ENCODE assay signal across 9 mouse cellular contexts in the genomic region with DNA sequence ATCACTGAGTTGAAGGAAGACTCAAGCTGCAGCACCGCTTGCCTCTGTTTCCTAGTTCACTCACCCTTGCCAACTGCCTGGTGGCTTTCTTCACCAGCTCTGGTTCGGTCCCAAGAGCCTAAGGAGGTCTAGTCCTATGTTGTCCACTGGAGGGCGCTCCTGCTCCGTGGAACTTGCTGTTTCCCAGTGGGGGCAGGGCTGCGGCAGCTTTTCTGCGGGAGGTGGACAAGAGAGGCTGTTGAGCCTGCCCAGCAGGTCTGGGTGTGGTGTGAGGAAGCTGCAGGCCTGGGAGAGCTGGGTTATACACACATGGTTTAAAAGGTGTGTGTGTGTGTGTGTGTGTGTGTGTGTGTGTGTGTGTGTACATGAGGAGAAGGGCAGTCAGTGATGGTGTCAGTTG. TPM values are rescaled to one million over a fixed set of nuclear protein-coding genes. Genes with fewer than 3 reads are reported as not detected.
DNase-seq lines count a peak whose midpoint lies in the region; ATAC-seq and TF ChIP-seq lines count a peak whose summit lies in the region.
"Had no signal": no experiment of that assay in that cellular context is flagged by ENCODE, and none has a peak within 500 bp of the region (broad histone marks: within the 10 kb centered on the region; RNA-seq: fewer than 3 reads in every experiment).

No protein-coding gene starts in this region.

- no peaks in the 10 kb centered on the region for H3K9me3 ChIP-seq in heart, embryonic 10.5 days
- H3K9me3 ChIP-seq in kidney, embryonic 16.5 days (ENCODE audit: low read length): no peaks in the 10 kb centered on the region
- H3K9me3 ChIP-seq: limb, embryonic 13.5 days had no signal

- peak; percentile 18; the same call in 1 of the 2 replicates for ATAC-seq in kidney, embryonic 16.5 days (ENCODE audit: low FRiP score, low TSS enrichment)

- TF ChIP-seq CTCF in C2C12 (IDR thresholded peaks at IDR 0.05; ENCODE audit: control insufficient read depth, insufficient read depth, insufficient read length): peak; percentile 96

- no peaks in the 10 kb centered on the region for H3K79me2 ChIP-seq in C2C12 (ENCODE audit: control insufficient read depth, insufficient read depth)

- peaks cover 17% of the 10 kb centered on the region for H3K4me1 ChIP-seq in heart, embryonic 10.5 days
- peaks cover 11% of the 10 kb centered on the region for H3K4me1 ChIP-seq in kidney, embryonic 16.5 days (ENCODE audit: insufficient read depth, low read length)

- H3K4me2 ChIP-seq in kidney, embryonic 16.5 days (replicated peaks; ENCODE audit: low read depth, low read length): no peak overlapping the region
- H3K4me2 ChIP-seq: limb, embryonic 13.5 days had no signal

- H3ac ChIP-seq in C2C12 (ENCODE audit: control insufficient read depth, insufficient read length, low read depth): no peak overlapping the region

- WGBS in heart, embryonic 10.5 days: 6% methylated on average over 6 of the region's 6 CpGs
- 5% methylated on average over 6 of the region's 6 CpGs for WGBS in kidney, embryonic 16.5 days

- H3K36me3 ChIP-seq in C2C12 (ENCODE audit: control insufficient read depth, insufficient read depth): no peaks in the 10 kb centered on the region
- no peaks in the 10 kb centered on the region for H3K36me3 ChIP-seq in heart, embryonic 10.5 days
- H3K36me3 ChIP-seq in kidney, embryonic 16.5 days (ENCODE audit: insufficient read depth, low read length): no peaks in the 10 kb centered on the region
- H3K36me3 ChIP-seq: limb, embryonic 13.5 days had no signal

- DNase-seq in adrenal gland, adult (ENCODE audit: inconsistent age in 2 of 2, low spot score in 1 of 2): peak; percentile 86 to 95
- DNase-seq in embryo, embryonic 10.5 days (ENCODE audit: low spot score): peak; percentile 85
- peak; percentile 89 for DNase-seq in heart, embryonic 10.5 days (ENCODE audit: low spot score)
- peak; percentile 93 to 95 for DNase-seq in lung, adult 18-20 months
- peak; percentile 84 for DNase-seq in retina, embryonic 14.5 days (ENCODE audit: low spot score)
- DNase-seq in thymus, postnatal 25 days: peak; percentile 57

- H3K27me3 ChIP-seq in C2C12 (ENCODE audit: control insufficient read depth, insufficient read depth, insufficient read length): no peaks in the 10 kb centered on the region
- H3K27me3 ChIP-seq in heart, embryonic 10.5 days (ENCODE audit: insufficient read depth, poor library complexity, severe bottlenecking): peaks cover 6% of the 10 kb centered on the region
- no peaks in the 10 kb centered on the region for H3K27me3 ChIP-seq in kidney, embryonic 16.5 days (ENCODE audit: insufficient read depth, low read length)
- H3K27me3 ChIP-seq: limb, embryonic 13.5 days had no signal

- H3K27ac ChIP-seq in heart, embryonic 10.5 days: no peak overlapping the region
- no peak overlapping the region for H3K27ac ChIP-seq in kidney, embryonic 16.5 days (ENCODE audit: low read length)
- H3K27ac ChIP-seq: limb, embryonic 13.5 days had no signal

- H3K79me3 ChIP-seq in C2C12 (ENCODE audit: low read depth): no peaks in the 10 kb centered on the region

- H3K4me3 ChIP-seq in C2C12 (ENCODE audit: insufficient read depth, poor library complexity, severe bottlenecking): no peak overlapping the region
- H3K4me3 ChIP-seq in heart, embryonic 10.5 days: no peak overlapping the region
- no peak overlapping the region for H3K4me3 ChIP-seq in kidney, embryonic 16.5 days (ENCODE audit: low read length)
- H3K4me3 ChIP-seq: limb, embryonic 13.5 days had no signal

- no peak overlapping the region for H3K9ac ChIP-seq in kidney, embryonic 16.5 days (replicated peaks; ENCODE audit: low read length)
- H3K9ac ChIP-seq: limb, embryonic 13.5 days had no signal

TF ChIP-seq in C2C12, 6 proteins besides CTCF, POLR2A, EP300 and RAD21:
- TF ChIP-seq CEBPB (IDR thresholded peaks at IDR 0.05; ENCODE audit: low read depth): no peak
- TF ChIP-seq MYOG (IDR thresholded peaks at IDR 0.05; ENCODE audit: control insufficient read depth, extremely low read depth, insufficient read length): no peak
- no peak for TF ChIP-seq MAX (IDR thresholded peaks at IDR 0.05)
- no peak for TF ChIP-seq MYOD1 (IDR thresholded peaks at IDR 0.05; ENCODE audit: control insufficient read depth, insufficient read length, low read depth)

RNA-seq across cellular contexts. Expression of gene 6030408B16Rik, which starts 34.3 kb away (rescaled TPM):
- polyA plus RNA-seq in C2C12 (2012; fragmentation: generic; extraction: Trizol): 0.06 TPM
- polyA plus RNA-seq in heart, embryonic 10.5 days (2016; fragmentation: Nextera tagmentation; extraction: Ambion mirVana): 0.49 and 1.8 TPM in 2 replicates
- 23.2 and 23.9 TPM in 2 replicates for polyA plus RNA-seq in kidney, embryonic 16.5 days (2015; fragmentation: Nextera tagmentation; extraction: Ambion mirVana)

RNA-seq across cellular contexts. Expression of gene Krt80, which starts 42.7 kb away (rescaled TPM):
- polyA plus RNA-seq in C2C12 (2012; fragmentation: generic; extraction: Trizol): 10.1 TPM
- 0.80 and 1.7 TPM in 2 replicates for polyA plus RNA-seq in heart, embryonic 10.5 days (2016; fragmentation: Nextera tagmentation; extraction: Ambion mirVana)
- 1.7 and 2.3 TPM in 2 replicates for polyA plus RNA-seq in kidney, embryonic 16.5 days (2015; fragmentation: Nextera tagmentation; extraction: Ambion mirVana)

RNA-seq across cellular contexts. Expression of gene Atg101, which starts 43.2 kb away (rescaled TPM):
- polyA plus RNA-seq in C2C12 (2012; fragmentation: generic; extraction: Trizol): 61.3 TPM
- polyA plus RNA-seq in heart, embryonic 10.5 days (2016; fragmentation: Nextera tagmentation; extraction: Ambion mirVana): 59.5 and 77.0 TPM in 2 replicates
- 78.2 and 87.0 TPM in 2 replicates for polyA plus RNA-seq in kidney, embryonic 16.5 days (2015; fragmentation: Nextera tagmentation; extraction: Ambion mirVana)
